Mouse (Mus musculus) right cerebral cortex, postnatal 10 days (tissue): Measurements from ENCODE around the gene Gm45902.

Experiments
- DNase-seq, 2 experiments: peaks; one replicate each; pipeline ENCODE4 v3.0.0; 2021; ENCODE audit warnings: low spot score in 2 of 2

Gene Gm45902

GRCm38 (mm10) chr2:3512552-3513454, at the start of gene Gm45902, which contains the start of the genes Hspa14 and Cdnf:
TSS of gene Gm45902 (minus strand) at chr2:3512790.
TSS of gene Hspa14 (minus strand) at chr2:3512814.
TSS of gene Cdnf (plus strand) at chr2:3513030.
- peak; percentile 98 to 99 for DNase-seq

DNA sequence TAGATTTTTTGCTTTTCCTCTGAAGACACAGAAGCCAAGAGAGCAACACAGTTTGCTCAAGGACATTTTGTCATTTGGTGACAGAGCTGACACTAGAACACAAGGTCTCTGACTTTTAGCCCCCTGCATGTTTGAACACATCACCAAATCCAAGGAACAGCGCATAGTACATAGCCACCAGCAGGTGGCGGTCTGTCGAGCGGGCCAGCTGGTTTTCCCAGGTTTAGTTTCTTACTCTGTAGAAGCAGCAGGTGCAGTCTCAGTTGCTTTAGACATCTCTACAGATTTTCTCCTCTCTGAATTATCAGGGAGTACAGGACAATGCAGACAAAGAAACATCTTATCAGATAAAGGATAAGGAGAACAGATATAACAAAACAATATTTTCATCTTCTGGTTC, 34.0 kb upstream of the Gm45902 start:
- DNase-seq, result peak; percentile 61 to 62

DNA sequence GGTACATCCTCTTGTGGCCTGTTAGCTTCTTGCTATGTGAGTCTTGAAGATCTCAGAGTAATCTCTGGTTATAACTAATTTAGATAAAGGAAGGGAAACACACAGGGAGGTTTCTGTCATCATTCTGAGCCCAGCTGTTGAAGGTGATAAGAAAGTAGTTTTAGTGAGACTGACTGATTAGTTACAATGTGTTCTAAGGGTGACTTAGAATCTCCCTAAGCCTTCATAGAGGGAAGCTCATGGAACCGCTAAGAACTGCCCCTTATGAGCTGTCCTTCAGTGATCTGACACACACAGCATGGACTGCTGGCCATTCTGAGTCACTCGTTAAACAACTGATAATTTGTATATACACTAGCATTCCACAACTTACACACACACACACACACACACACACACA, 33.5 kb upstream of the Gm45902 start:
- no peak for DNase-seq

DNA sequence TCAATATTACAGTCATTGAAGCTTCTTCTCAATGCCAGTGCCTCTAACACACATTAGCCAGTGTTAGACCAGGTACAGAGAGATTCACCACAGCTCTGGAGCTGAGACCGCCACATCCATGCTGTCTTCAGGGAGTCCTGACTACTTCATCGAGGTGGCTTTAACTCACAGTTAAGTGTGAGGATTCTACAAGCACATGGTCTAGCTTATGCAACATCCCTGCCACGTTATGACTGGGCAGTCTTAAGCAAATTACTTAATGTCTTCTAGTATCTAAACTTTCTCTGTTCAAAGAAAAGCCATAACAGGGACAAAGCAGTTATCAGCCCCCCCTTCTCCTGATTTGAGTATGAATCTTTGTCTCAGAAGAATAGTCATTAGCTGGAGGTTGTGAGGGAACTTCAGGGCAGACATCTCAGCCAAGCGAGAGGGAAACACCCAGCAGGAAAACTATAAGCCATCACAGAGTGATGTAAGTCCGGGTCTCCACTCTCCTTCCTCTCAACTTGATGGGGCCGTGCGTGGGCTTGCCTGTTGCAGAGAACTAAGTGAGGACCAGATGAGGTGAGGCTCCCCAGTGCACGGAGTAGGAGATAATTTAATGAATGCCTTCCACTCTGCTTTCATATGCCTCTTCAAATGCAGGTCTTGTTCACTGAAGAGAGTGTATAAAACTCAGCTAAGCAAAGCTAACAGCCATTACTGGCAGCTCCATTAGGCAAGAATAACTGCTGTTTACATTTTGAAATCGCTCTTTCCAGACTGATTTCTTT, 28.9 kb upstream of the Gm45902 start:
- no peak for DNase-seq

- no peak for DNase-seq
Measured at GRCm38 (mm10) chr2:3526288-3526687, 13.7 kb upstream of the Gm45902 start.

DNA sequence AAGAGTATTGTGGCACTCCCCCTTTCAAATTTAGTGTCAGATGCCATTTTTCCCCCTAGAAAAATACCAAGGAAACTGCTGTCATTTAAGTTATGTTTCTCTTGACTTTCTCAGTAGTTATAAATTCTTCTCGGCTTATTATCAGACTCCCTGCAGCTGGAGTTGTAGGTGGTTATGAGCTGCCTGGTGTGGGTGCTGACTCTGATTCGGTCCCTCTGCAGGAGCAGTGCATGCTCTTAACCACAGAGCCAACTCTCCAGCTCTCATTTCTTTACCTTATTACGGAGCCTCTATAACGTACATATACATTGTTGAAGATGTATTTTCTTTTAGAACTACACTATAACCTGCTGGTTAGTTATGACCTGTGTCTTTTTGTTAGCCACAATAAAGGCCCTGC, 10.0 kb upstream of the Gm45902 start:
- no peak for DNase-seq

GRCm38 (mm10) chr2:3512076-3512475, 514 bp downstream of the Gm45902 start:
- peak; percentile 23 to 35 for DNase-seq

- no peak for DNase-seq
Measured at GRCm38 (mm10) chr2:3500886-3501285, 11.7 kb downstream of the Gm45902 start.

DNA sequence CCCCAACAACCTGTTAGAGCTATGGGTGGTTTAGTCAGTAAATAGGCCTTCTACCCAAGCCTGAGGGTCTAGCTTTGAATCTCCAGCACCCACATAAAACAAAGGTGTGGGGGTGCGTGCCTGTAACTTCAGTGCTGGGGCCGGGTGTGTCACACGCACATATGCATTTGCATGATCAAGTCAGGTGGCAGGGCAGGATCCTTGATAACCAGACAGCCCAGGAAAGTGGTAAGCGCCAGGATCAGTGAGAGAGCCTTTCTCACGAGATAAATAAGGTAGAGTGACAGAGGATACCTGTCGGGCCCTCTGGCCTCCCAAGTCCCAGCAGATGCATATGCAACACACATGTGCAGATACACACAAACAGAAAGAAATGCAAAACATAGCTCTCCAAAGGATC, 13.0 kb downstream of the Gm45902 start:
- DNase-seq, result no peak

DNA sequence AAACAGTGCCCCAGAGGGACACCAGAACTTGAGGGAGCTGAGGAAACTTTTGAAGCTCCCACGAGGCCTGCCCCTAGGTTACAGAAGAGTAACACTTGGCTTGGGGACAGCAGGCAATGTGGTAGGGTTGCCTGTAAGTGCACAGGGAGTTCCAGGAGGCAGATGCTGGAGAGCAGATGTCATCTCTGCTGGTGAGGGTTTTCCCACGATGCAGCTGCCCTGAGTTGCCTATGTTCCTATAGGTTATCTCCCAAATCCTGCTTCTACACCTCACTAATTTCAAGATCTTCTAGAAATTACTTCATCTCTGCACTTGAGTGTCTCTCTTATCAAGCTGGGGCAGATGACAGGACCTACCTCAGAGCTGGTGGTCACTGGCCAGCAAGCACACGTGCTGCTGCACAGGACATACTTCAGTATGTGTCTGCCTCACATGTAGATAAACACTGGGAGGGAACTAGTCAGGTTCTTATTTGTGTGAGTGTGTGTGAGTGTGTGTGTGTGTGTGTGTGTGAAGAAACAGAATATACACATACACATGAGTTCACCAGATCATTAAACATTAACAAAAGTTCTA, 18.7 kb downstream of the Gm45902 start:
- no peak for DNase-seq

GRCm38 (mm10) chr2:3489816-3490215, 22.8 kb downstream of the Gm45902 start:
- DNase-seq, result no peak

DNA sequence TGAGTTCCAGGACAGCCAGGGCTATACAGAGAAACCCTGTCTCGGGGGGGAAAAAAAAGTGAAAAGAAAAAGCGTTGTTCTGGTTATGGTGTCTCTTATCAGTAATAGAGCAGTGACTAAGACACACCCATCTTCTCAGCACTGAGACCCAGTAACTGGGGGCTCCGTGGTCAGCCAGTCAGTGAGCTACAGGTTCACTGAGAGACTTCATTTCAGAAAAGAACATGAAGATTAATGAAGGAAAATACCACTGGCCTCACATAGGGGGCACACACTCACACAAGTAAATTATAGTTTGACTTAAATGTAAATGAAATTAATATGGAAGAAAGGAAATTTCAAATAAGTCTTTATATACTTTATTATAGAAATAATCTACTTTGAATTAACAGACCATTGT, 32.4 kb downstream of the Gm45902 start:
- no peak for DNase-seq

DNA sequence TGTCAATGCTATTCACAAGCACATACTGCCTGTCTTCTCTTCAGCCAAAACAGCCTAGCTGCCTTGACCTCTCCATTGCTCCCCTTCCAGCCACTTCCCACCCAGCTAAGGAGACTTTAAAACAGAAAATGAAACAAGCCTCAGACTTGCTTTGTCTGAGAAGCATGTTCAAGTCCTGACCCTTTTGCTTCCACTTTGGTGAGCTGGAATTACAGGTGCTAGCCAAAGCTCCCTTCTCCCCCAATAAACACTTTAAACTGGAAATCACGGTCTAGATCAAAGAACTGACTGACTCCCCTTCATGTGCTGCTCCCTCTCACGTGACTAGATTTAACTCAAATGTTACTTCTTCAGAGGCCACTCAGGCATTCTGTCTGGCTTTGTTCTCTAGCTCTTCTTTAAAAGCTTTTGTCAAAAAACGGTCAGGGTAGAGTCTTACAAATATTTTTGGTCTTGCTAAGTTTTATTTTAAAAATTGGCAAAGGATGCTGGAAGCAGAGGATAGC, 36.8 kb downstream of the Gm45902 start:
- no peak for DNase-seq

DNA sequence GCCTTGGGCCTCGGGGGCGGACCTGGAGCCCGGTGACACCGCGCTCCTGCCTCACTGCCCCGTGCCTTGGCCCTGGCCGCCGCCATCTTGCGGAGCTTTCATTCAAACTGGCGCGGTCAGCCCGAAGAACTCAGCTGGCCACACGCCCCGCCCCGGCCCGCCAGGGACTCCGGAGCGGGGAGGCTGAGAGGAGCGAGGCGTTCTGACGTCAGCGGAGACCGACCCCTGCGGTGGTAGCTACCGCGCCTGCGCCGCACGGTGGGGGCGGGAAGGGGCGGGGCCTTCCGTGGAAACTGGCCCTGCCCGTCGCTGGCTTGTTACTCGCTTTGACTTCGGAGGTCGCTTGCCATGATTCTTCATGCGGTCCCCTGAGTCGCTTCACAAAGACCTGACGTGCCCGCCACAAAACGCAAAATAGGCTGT, 37.7 kb downstream of the Gm45902 start, which contains the start of gene Suv39h2:
Gene Suv39h2, minus strand, starts transcription at position 171 of the 423 bp plus-strand sequence.
- peak; percentile 96 to 98 for DNase-seq

DNA sequence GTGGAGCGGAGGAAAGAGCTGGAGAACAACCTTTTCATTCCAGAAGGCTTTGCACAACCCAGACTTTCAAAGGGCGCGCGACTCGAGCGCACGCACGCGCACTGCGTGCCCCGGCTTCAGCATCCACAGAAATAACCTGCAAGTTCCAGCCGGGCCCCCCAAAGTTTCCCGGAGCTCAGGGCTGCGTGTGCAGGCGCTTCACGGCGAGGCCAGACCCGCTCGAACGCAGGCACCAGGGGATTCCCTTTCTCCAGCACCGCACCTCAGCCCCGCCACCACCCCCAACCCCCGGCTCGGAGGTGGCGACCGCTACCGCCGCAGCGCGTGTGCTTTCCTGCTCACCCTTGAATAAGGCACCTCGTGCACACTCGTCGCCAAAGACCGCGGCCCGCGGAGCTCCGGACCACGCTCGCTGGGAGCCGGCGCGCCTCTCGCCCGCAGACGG, 38.2 kb downstream of the Gm45902 start:
- DNase-seq, result peak; percentile 79 to 81

GRCm38 (mm10) chr2:3473891-3474290, 38.7 kb downstream of the Gm45902 start:
- no peak for DNase-seq

DNA sequence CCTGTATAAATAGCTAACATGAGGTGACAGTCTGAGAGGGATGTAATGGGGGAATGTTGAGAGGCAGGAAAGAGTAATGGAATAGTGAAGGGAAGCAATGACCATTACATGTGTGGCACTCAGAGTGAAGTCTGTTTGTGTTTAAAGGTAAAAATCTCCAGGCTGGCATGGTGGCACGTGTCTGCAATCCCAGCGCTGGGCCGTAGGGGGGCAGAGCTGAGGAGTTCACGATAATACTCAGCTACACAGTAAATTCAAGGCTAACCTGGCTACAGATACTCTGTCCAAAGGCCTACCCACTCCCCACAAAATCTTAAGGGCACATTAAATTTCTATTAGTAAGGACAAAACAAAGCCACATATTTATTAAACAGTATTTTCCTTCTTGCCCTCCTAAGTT, 56.0 kb downstream of the Gm45902 start:
- DNase-seq, result no peak
